Mouse (Mus musculus): Measurements from ENCODE around the gene Rps27rt. TPM values are rescaled to one million over a fixed set of nuclear protein-coding genes. Genes with fewer than 3 reads are reported as not detected.

Rps27rt gene
- polyA plus RNA-seq, 1 experiment from 2014 or later, result 1,042 TPM

- Histone ChIP-seq H3K27me3 (replicated peaks) (no peaks in the 10 kb centered on the region), H3K4me3 (replicated peaks) (no peak overlapping the region), H3K27ac (no peak overlapping the region), H3K9me3 (no peaks in the 10 kb centered on the region), H3K4me1 (no peaks in the 10 kb centered on the region), H3K4me2 (no peak overlapping the region), H3K9ac (no peak overlapping the region), H3K36me3 (no peaks in the 10 kb centered on the region)
- WGBS, result 54% methylated on average over 5 of the region's 5 CpGs
- no peak for ATAC-seq (ENCODE audit: insufficient read depth, low FRiP score, low read depth)
Observed at GRCm38 (mm10) chr9:114999771-115000146, 17.2 kb upstream of the Rps27rt start.

- Histone ChIP-seq H3K4me3 (replicated peaks) (no peak overlapping the region), H3K27me3 (replicated peaks) (no peaks in the 10 kb centered on the region), H3K4me1 (no peaks in the 10 kb centered on the region), H3K4me2 (no peak overlapping the region), H3K27ac (no peak overlapping the region), H3K36me3 (no peaks in the 10 kb centered on the region), H3K9me3 (no peaks in the 10 kb centered on the region), H3K9ac (no peak overlapping the region)
- 73% methylated on average over 6 of the region's 6 CpGs for WGBS
- no peak for ATAC-seq (ENCODE audit: insufficient read depth, low FRiP score, low read depth)
Observed at GRCm38 (mm10) chr9:114999010-114999770, 16.7 kb upstream of the Rps27rt start.

- no peaks in the 10 kb centered on the region for H3K36me3 ChIP-seq
- no peaks in the 10 kb centered on the region for H3K9me3 ChIP-seq
- no peak overlapping the region for H3K9ac ChIP-seq
- no peak overlapping the region for H3K4me2 ChIP-seq
- no peak overlapping the region for H3K27ac ChIP-seq
- H3K27me3 ChIP-seq (replicated peaks), result no peaks in the 10 kb centered on the region
- H3K4me3 ChIP-seq (replicated peaks), result no peak overlapping the region
- no peak for ATAC-seq (ENCODE audit: insufficient read depth, low FRiP score, low read depth)
- 94% methylated on average over 6 of the region's 6 CpGs for WGBS
- H3K4me1 ChIP-seq, result no peaks in the 10 kb centered on the region
Observed at GRCm38 (mm10) chr9:114996489-114996888, 13.9 kb upstream of the Rps27rt start.

GRCm38 (mm10) chr9:114995716-114996115 lies 13.2 kb upstream of the Rps27rt start:
- no peaks in the 10 kb centered on the region for H3K9me3 ChIP-seq
- H3K4me2 ChIP-seq, result no peak overlapping the region
- no peak for ATAC-seq (ENCODE audit: insufficient read depth, low FRiP score, low read depth)
- H3K9ac ChIP-seq, result no peak overlapping the region
- H3K4me3 ChIP-seq (replicated peaks), result no peak overlapping the region
- H3K4me1 ChIP-seq, result no peaks in the 10 kb centered on the region
- H3K27me3 ChIP-seq (replicated peaks), result no peaks in the 10 kb centered on the region
- H3K27ac ChIP-seq, result no peak overlapping the region
- 89% methylated on average over 4 of the region's 4 CpGs for WGBS
- no peaks in the 10 kb centered on the region for H3K36me3 ChIP-seq

GRCm38 (mm10) chr9:114995250-114995649 lies 12.7 kb upstream of the Rps27rt start:
- Histone ChIP-seq H3K4me3 (replicated peaks) (no peak overlapping the region), H3K9ac (no peak overlapping the region), H3K4me1 (no peaks in the 10 kb centered on the region), H3K27ac (no peak overlapping the region), H3K4me2 (no peak overlapping the region), H3K27me3 (replicated peaks) (no peaks in the 10 kb centered on the region), H3K9me3 (no peaks in the 10 kb centered on the region), H3K36me3 (no peaks in the 10 kb centered on the region)
- WGBS, result 76% methylated on average over 4 of the region's 4 CpGs
- no peak for ATAC-seq (ENCODE audit: insufficient read depth, low FRiP score, low read depth)

- H3K4me1 ChIP-seq, result no peaks in the 10 kb centered on the region
- H3K36me3 ChIP-seq, result no peaks in the 10 kb centered on the region
- H3K9ac ChIP-seq, result no peak overlapping the region
- no peak overlapping the region for H3K4me2 ChIP-seq
- H3K27ac ChIP-seq, result no peak overlapping the region
- H3K27me3 ChIP-seq (replicated peaks), result no peaks in the 10 kb centered on the region
- H3K4me3 ChIP-seq (replicated peaks), result no peak overlapping the region
- H3K9me3 ChIP-seq, result no peaks in the 10 kb centered on the region
- ATAC-seq (ENCODE audit: insufficient read depth, low FRiP score, low read depth), result no peak
- 88% methylated on average over 2 of the region's 2 CpGs for WGBS
Observed at GRCm38 (mm10) chr9:114992528-114992927, 10.0 kb upstream of the Rps27rt start.

- no peak overlapping the region for H3K27ac ChIP-seq
- no peaks in the 10 kb centered on the region for H3K9me3 ChIP-seq
- 65% methylated on average over 10 of the region's 10 CpGs for WGBS
- H3K27me3 ChIP-seq (replicated peaks), result no peaks in the 10 kb centered on the region
- no peaks in the 10 kb centered on the region for H3K36me3 ChIP-seq
- H3K4me2 ChIP-seq, result no peak overlapping the region
- H3K9ac ChIP-seq, result no peak overlapping the region
- no peaks in the 10 kb centered on the region for H3K4me1 ChIP-seq
- no peak for ATAC-seq (ENCODE audit: insufficient read depth, low FRiP score, low read depth)
- H3K4me3 ChIP-seq (replicated peaks), result no peak overlapping the region
Observed at GRCm38 (mm10) chr9:114990421-114990820, 7.9 kb upstream of the Rps27rt start.

GRCm38 (mm10) chr9:114988610-114989327 lies 6.2 kb upstream of the Rps27rt start:
- WGBS, result 66% methylated on average over 6 of the region's 6 CpGs
- Histone ChIP-seq H3K9me3 (no peaks in the 10 kb centered on the region), H3K4me2 (no peak overlapping the region), H3K4me1 (no peaks in the 10 kb centered on the region), H3K27me3 (replicated peaks) (no peaks in the 10 kb centered on the region), H3K27ac (no peak overlapping the region), H3K9ac (no peak overlapping the region), H3K36me3 (no peaks in the 10 kb centered on the region), H3K4me3 (replicated peaks) (no peak overlapping the region)
- no peak for ATAC-seq (ENCODE audit: insufficient read depth, low FRiP score, low read depth)

GRCm38 (mm10) chr9:114988029-114988428 lies 5.5 kb upstream of the Rps27rt start:
- no peak overlapping the region for H3K27ac ChIP-seq
- no peaks in the 10 kb centered on the region for H3K9me3 ChIP-seq
- H3K36me3 ChIP-seq, result no peaks in the 10 kb centered on the region
- no peak for ATAC-seq (ENCODE audit: insufficient read depth, low FRiP score, low read depth)
- H3K4me1 ChIP-seq, result no peaks in the 10 kb centered on the region
- no peak overlapping the region for H3K4me3 ChIP-seq (replicated peaks)
- no peak overlapping the region for H3K9ac ChIP-seq
- 90% methylated on average over 3 of the region's 3 CpGs for whole genome bisulfite sequencing
- no peaks in the 10 kb centered on the region for H3K27me3 ChIP-seq (replicated peaks)
- H3K4me2 ChIP-seq, result no peak overlapping the region

- ATAC-seq (ENCODE audit: insufficient read depth, low FRiP score, low read depth), result no peak
- H3K4me3 ChIP-seq (replicated peaks), result no peak overlapping the region
- no peaks in the 10 kb centered on the region for H3K9me3 ChIP-seq
- no peak overlapping the region for H3K27ac ChIP-seq
- H3K9ac ChIP-seq, result no peak overlapping the region
- H3K27me3 ChIP-seq (replicated peaks), result no peaks in the 10 kb centered on the region
- no peaks in the 10 kb centered on the region for H3K36me3 ChIP-seq
- H3K4me1 ChIP-seq, result no peaks in the 10 kb centered on the region
- WGBS, result 81% methylated on average over 5 of the region's 5 CpGs
- no peak overlapping the region for H3K4me2 ChIP-seq
Observed at GRCm38 (mm10) chr9:114986361-114986760, 3.8 kb upstream of the Rps27rt start.

- Histone ChIP-seq H3K9ac (no peak overlapping the region), H3K36me3 (no peaks in the 10 kb centered on the region), H3K4me3 (replicated peaks) (no peak overlapping the region), H3K9me3 (no peaks in the 10 kb centered on the region), H3K4me1 (no peaks in the 10 kb centered on the region), H3K27me3 (replicated peaks) (no peaks in the 10 kb centered on the region), H3K27ac (no peak overlapping the region), H3K4me2 (no peak overlapping the region)
- 92% methylated on average over 5 of the region's 5 CpGs for WGBS
- no peak for ATAC-seq (ENCODE audit: insufficient read depth, low FRiP score, low read depth)
Observed at GRCm38 (mm10) chr9:114985741-114986140, 3.2 kb upstream of the Rps27rt start.

- Histone ChIP-seq H3K9ac (no peak overlapping the region), H3K9me3 (no peaks in the 10 kb centered on the region), H3K27me3 (replicated peaks) (no peaks in the 10 kb centered on the region), H3K4me2 (no peak overlapping the region; the same call in 1 of the 2 replicates), H3K27ac (no peak overlapping the region), H3K4me1 (peaks cover 7% of the 10 kb centered on the region), H3K4me3 (replicated peaks) (no peak overlapping the region), H3K36me3 (no peaks in the 10 kb centered on the region)
- no peak for ATAC-seq (ENCODE audit: insufficient read depth, low FRiP score, low read depth)
- 56% methylated on average over 6 of the region's 6 CpGs for WGBS
Observed at GRCm38 (mm10) chr9:114979969-114980368, 2.6 kb downstream of the Rps27rt start.

All from stomach, embryonic 15.5 days (tissue).